Mouse (Mus musculus) MEL (cell line): ENCODE results near the gene Sptbn4. TPM values are rescaled to one million over a fixed set of nuclear protein-coding genes. Genes with fewer than 3 reads are reported as not detected.
A peak's percentile ranks its signal among the peaks of the same experiment; 100 is the strongest.

ENCODE experiments used
- DNase-seq: peaks from one replicate; pipeline ENCODE4 v3.0.0; 2011; ENCODE audit warnings: low read depth, low spot score
- H3K27ac ChIP-seq: 2 replicates; pipeline ENCODE4 v1.5.1; 2012; ENCODE audit warnings: low read depth, mild to moderate bottlenecking, control low read depth, low read length, moderate library complexity; ENCODE audit not compliant: control insufficient read depth
- H3K27me3 ChIP-seq, 2 experiments: fragments of 150-350 bp in 1 of 2; sonication (generic) in 1 of 2; 2 replicates each; pipeline ENCODE4 v1.6.1; 2012; ENCODE audit warnings: low read length in 2 of 2, mild to moderate bottlenecking in 2 of 2, improper control_type of control experiment in 1 of 2, moderate library complexity in 1 of 2; ENCODE audit not compliant: insufficient read depth in 2 of 2, control insufficient read depth in 1 of 2
- H3K36me3 ChIP-seq, 2 experiments: 2 replicates each; pipeline ENCODE4 v1.6.1; 2012 to 2014; ENCODE audit warnings: low read length in 2 of 2, improper control_type of control experiment in 1 of 2, inconsistent platforms in 1 of 2, mild to moderate bottlenecking in 1 of 2; ENCODE audit not compliant: insufficient read depth in 2 of 2, control insufficient read depth in 1 of 2
- H3K4me1 ChIP-seq, 2 experiments: fragments of 150-350 bp in 1 of 2; sonication (generic) in 1 of 2; 2 replicates each; pipeline ENCODE4 v1.6.1; 2012; ENCODE audit warnings: low read length in 2 of 2, improper control_type of control experiment in 1 of 2, mild to moderate bottlenecking in 1 of 2; ENCODE audit not compliant: insufficient read depth in 2 of 2, control insufficient read depth in 1 of 2
- H3K4me3 ChIP-seq, 2 experiments: fragments of 150-350 bp in 1 of 2; sonication (generic) in 1 of 2; 2 replicates each; pipeline ENCODE4 v1.5.1; 2012; ENCODE audit warnings: low read depth in 2 of 2, low read length in 2 of 2, mild to moderate bottlenecking in 2 of 2, moderate library complexity in 2 of 2, control low read depth in 1 of 2, improper control_type of control experiment in 1 of 2; ENCODE audit not compliant: control insufficient read depth in 1 of 2, insufficient read depth in 1 of 2
- H3K79me2 ChIP-seq: 2 replicates; pipeline ENCODE4 v1.6.1; 2012; ENCODE audit warnings: mild to moderate bottlenecking, low read length, moderate library complexity; ENCODE audit not compliant: control insufficient read depth, poor library complexity, insufficient read depth
- H3K9ac ChIP-seq: 2 replicates; pipeline ENCODE4 v1.6.1; 2012; ENCODE audit warnings: low read depth, mild to moderate bottlenecking, control low read depth, low read length, moderate library complexity; ENCODE audit not compliant: control insufficient read depth, poor library complexity, severe bottlenecking
- H3K9me3 ChIP-seq: fragments of 150-350 bp; sonication (generic); replicated peaks from 2 replicates; pipeline ENCODE4 v1.6.1; 2012; ENCODE audit warnings: mild to moderate bottlenecking, low read length, improper control_type of control experiment, moderate library complexity; ENCODE audit not compliant: insufficient read depth
- CTCF ChIP-seq, 3 experiments: IDR thresholded peaks in 2 of 3; conservative IDR thresholded peaks in 1 of 3; 2 replicates each; pipeline ENCODE4 v1.5.1; 2011 to 2012; ENCODE audit warnings: low read length in 3 of 3, low read depth in 2 of 3, mild to moderate bottlenecking in 2 of 3, improper control_type of control experiment in 1 of 3, inconsistent platforms in 1 of 3, mixed read lengths in 1 of 3, moderate library complexity in 1 of 3; ENCODE audit not compliant: control insufficient read depth in 1 of 3, insufficient read depth in 1 of 3, poor library complexity in 1 of 3, severe bottlenecking in 1 of 3
- E2F4 ChIP-seq: IDR thresholded peaks from 2 replicates; pipeline ENCODE4 v1.6.1; 2011; ENCODE audit warnings: low read depth, low read length, improper control_type of control experiment, borderline replicate concordance
- HCFC1 ChIP-seq: IDR thresholded peaks from 2 replicates; pipeline ENCODE4 v1.6.1; 2012; ENCODE audit warnings: low read depth, mild to moderate bottlenecking, inconsistent platforms, low read length, improper control_type of control experiment, moderate library complexity
- KAT2A ChIP-seq: conservative IDR thresholded peaks from 2 replicates; pipeline ENCODE4 v1.6.1; 2012; ENCODE audit warnings: low read depth, low read length, improper control_type of control experiment, inconsistent platforms
- MAFK ChIP-seq: IDR thresholded peaks from 2 replicates; pipeline ENCODE4 v1.6.1; 2011; ENCODE audit warnings: low read depth, mild to moderate bottlenecking, low read length, improper control_type of control experiment, borderline replicate concordance
- MAX ChIP-seq: IDR thresholded peaks from 2 replicates; pipeline ENCODE4 v1.6.1; 2011; ENCODE audit warnings: low read length, improper control_type of control experiment
- MXI1 ChIP-seq: IDR thresholded peaks from 2 replicates; pipeline ENCODE4 v1.6.1; 2011; ENCODE audit warnings: mild to moderate bottlenecking, low read depth, low read length, improper control_type of control experiment
- MYB ChIP-seq: IDR thresholded peaks from 2 replicates; pipeline ENCODE4 v1.6.1; 2011; ENCODE audit warnings: mild to moderate bottlenecking, low read depth, low read length, improper control_type of control experiment
- MYC ChIP-seq: IDR thresholded peaks from 2 replicates; pipeline ENCODE4 v1.6.1; 2011; ENCODE audit warnings: low read depth, mild to moderate bottlenecking, low read length, improper control_type of control experiment, moderate library complexity
- POLR2A ChIP-seq, 2 experiments: IDR thresholded peaks; 2 replicates each; pipeline ENCODE4 v1.6.1; 2011 to 2012; ENCODE audit warnings: low read length in 2 of 2, mild to moderate bottlenecking in 2 of 2, control low read depth in 1 of 2, improper control_type of control experiment in 1 of 2, low read depth in 1 of 2, moderate library complexity in 1 of 2; ENCODE audit not compliant: control insufficient read depth in 1 of 2, insufficient read depth in 1 of 2, poor library complexity in 1 of 2
- RAD21 ChIP-seq: IDR thresholded peaks from 2 replicates; pipeline ENCODE4 v1.6.1; 2011; ENCODE audit warnings: mild to moderate bottlenecking, low read depth, low read length, improper control_type of control experiment
- RCOR1 ChIP-seq: IDR thresholded peaks from 2 replicates; pipeline ENCODE4 v1.6.1; 2012; ENCODE audit warnings: low read depth, mild to moderate bottlenecking, inconsistent platforms, low read length, improper control_type of control experiment
- SIN3A ChIP-seq: IDR thresholded peaks from 2 replicates; pipeline ENCODE4 v1.6.1; 2012; ENCODE audit warnings: low read length, improper control_type of control experiment, inconsistent platforms
- SMC3 ChIP-seq: IDR thresholded peaks from 2 replicates; pipeline ENCODE4 v1.6.1; 2011; ENCODE audit warnings: low read depth, low read length, improper control_type of control experiment
- TAL1 ChIP-seq: IDR thresholded peaks from 2 replicates; pipeline ENCODE4 v1.6.1; 2012; ENCODE audit warnings: mild to moderate bottlenecking, inconsistent platforms, low read length, moderate library complexity, mixed read lengths
- TCF12 ChIP-seq: IDR thresholded peaks from 2 replicates; pipeline ENCODE4 v1.6.1; 2014; ENCODE audit warnings: low read depth, mild to moderate bottlenecking, inconsistent platforms, low read length, improper control_type of control experiment, moderate library complexity
- USF2 ChIP-seq, 2 experiments: IDR thresholded peaks; 2 replicates each; pipeline ENCODE4 v1.6.1; 2011 to 2012; ENCODE audit warnings: improper control_type of control experiment in 2 of 2, low read length in 2 of 2, borderline replicate concordance in 1 of 2, inconsistent platforms in 1 of 2, low read depth in 1 of 2, mild to moderate bottlenecking in 1 of 2; ENCODE audit not compliant: insufficient read depth in 1 of 2
- ZC3H11A ChIP-seq: IDR thresholded peaks from 2 replicates; pipeline ENCODE4 v1.6.1; 2012; ENCODE audit warnings: low read depth, mild to moderate bottlenecking, inconsistent platforms, low read length, improper control_type of control experiment
- ZKSCAN1 ChIP-seq: IDR thresholded peaks from 2 replicates; pipeline ENCODE4 v1.6.1; 2012; ENCODE audit warnings: low read depth, mild to moderate bottlenecking, inconsistent platforms, low read length, improper control_type of control experiment, moderate library complexity
- polyA plus RNA-seq, 2 experiments: library from polyadenylated mRNA; stranded (reverse) in 1 of 2; unstranded in 1 of 2; fragments of >175 nt in 1 of 2; fragments of >200 nt in 1 of 2; gene quantifications; 2 replicates each; pipeline versions ENCODE4 v1.2.1 to v1.2.4; 2012; ENCODE audit warnings: low replicate concordance in 2 of 2, low read depth in 1 of 2; ENCODE audit not compliant: insufficient read length in 2 of 2, insufficient read depth in 1 of 2, missing spikeins in 1 of 2
- total RNA-seq: library from RNA; depleted of rRNA; stranded (reverse); fragments of 300-350 nt; gene quantifications from 2 replicates; pipeline ENCODE4 v1.2.3, GENCODE M21; 2012

The Sptbn4 gene
- total and polyA plus RNA-seq, 3 experiments, result 0.19 to 0.68 TPM; not detected in 1

- DNase-seq, result peak; percentile 52
- H3K27me3 ChIP-seq, result no peaks in the 10 kb centered on the region; a peak in 1 of 4 replicates
- TF ChIP-seq CTCF (IDR thresholded peaks at IDR 0.05 in 2 of 3, conservative IDR thresholded peaks at IDR 0.05 in 1 of 3; ENCODE audit: control insufficient read depth in 1 of 3, insufficient read depth in 1 of 3, low read depth in 2 of 3, low read length in 3 of 3, poor library complexity in 1 of 3, severe bottlenecking in 1 of 3) (peak in 2 of 3 experiments; percentile 49 to 59; a peak in 4 of 6 replicates), MAX (no peak), TCF12 (no peak), ZKSCAN1 (no peak), MXI1 (no peak), USF2 (IDR thresholded peaks at IDR 0.05; ENCODE audit: borderline replicate concordance in 1 of 2, insufficient read depth in 1 of 2, low read depth in 1 of 2, low read length in 2 of 2) (no peak), ZC3H11A (0 out of 2 replicates have a peak, but pooled peaks have one; percentile 4), SMC3 (peak; percentile 48), HCFC1 (no peak), RAD21 (peak; percentile 50), SIN3A (no peak), RCOR1 (no peak), POLR2A (IDR thresholded peaks at IDR 0.05; ENCODE audit: control insufficient read depth in 1 of 2, insufficient read depth in 1 of 2, low read depth in 1 of 2, low read length in 2 of 2, poor library complexity in 1 of 2) (no peak), MYC (0 out of 2 replicates have a peak, but pooled peaks have one; percentile 31)
- no peak overlapping the region for H3K4me3 ChIP-seq
- no peak overlapping the region for H3K9ac ChIP-seq
- H3K9me3 ChIP-seq, result no peaks in the 10 kb centered on the region
- no peaks in the 10 kb centered on the region for H3K79me2 ChIP-seq
- H3K27ac ChIP-seq, result no peak overlapping the region
- no peaks in the 10 kb centered on the region for H3K4me1 ChIP-seq
- no peaks in the 10 kb centered on the region for H3K36me3 ChIP-seq
Measured at GRCm38 (mm10) chr7:27406481-27406880, 41.0 kb downstream of the Sptbn4 start.

DNA sequence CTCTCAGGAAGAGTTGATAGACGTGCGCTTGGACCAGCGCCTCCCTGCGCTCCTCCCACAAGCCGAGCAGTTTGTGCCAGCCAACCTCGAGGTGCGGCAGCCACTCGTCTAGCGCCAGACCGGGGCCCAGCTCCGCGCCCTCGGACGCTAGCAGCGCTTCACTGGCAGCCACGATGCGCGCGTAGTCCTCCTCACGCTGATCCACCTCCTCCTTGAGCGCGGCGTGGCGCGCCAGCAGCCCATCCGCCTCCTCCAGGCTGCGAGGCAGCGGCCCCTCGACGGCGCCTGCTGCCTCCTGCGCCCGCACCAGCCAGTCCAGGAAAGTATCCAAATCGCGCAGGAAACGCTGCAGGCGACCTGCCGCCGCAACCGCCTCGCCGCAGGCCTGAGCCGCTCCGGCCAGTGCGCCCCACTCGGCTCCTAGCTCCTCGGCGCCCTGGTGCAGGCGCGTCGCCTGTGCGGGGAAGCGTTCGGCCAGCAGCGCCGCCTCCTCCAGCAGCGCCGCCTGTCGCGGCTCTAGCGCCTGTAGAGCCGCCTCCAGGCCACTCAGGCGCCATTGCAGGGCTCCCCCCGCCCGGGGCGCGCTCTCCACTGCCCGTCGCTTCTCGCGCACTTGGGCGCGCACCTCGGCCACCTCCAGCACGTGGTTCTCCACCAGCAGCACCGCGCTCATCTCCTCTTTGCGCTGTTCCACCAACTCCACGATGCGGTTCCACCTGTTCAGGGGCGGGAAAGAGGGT, 43.1 kb downstream of the Sptbn4 start:
- TF ChIP-seq TAL1 (no peak), HCFC1 (no peak), KAT2A (no peak), RAD21 (no peak), MYB (no peak), MAFK (no peak), E2F4 (no peak), CTCF (IDR thresholded peaks at IDR 0.05 in 2 of 3, conservative IDR thresholded peaks at IDR 0.05 in 1 of 3; ENCODE audit: control insufficient read depth in 1 of 3, insufficient read depth in 1 of 3, low read depth in 2 of 3, low read length in 3 of 3, poor library complexity in 1 of 3, severe bottlenecking in 1 of 3) (no peak)
- H3K4me1 ChIP-seq, result no peaks in the 10 kb centered on the region
- DNase-seq, result no peak
- no peaks in the 10 kb centered on the region for H3K36me3 ChIP-seq
- H3K79me2 ChIP-seq, result no peaks in the 10 kb centered on the region
- H3K9ac ChIP-seq, result no peak overlapping the region
- no peak overlapping the region for H3K27ac ChIP-seq
- H3K4me3 ChIP-seq, result no peak overlapping the region
- no peaks in the 10 kb centered on the region for H3K27me3 ChIP-seq
- H3K9me3 ChIP-seq, result no peaks in the 10 kb centered on the region
